Mouse (Mus musculus) spleen, adult 18-20 months (tissue): ENCODE data around the gene Rpl37a.
A peak's percentile ranks its signal among the peaks of the same experiment; 100 is the strongest.

Experiments used
- DNase-seq, 2 experiments: peaks; one replicate each; pipeline ENCODE4 v3.0.0; 2022; ENCODE audit warnings: mixed read lengths in 2 of 2

Gene Rpl37a

DNA sequence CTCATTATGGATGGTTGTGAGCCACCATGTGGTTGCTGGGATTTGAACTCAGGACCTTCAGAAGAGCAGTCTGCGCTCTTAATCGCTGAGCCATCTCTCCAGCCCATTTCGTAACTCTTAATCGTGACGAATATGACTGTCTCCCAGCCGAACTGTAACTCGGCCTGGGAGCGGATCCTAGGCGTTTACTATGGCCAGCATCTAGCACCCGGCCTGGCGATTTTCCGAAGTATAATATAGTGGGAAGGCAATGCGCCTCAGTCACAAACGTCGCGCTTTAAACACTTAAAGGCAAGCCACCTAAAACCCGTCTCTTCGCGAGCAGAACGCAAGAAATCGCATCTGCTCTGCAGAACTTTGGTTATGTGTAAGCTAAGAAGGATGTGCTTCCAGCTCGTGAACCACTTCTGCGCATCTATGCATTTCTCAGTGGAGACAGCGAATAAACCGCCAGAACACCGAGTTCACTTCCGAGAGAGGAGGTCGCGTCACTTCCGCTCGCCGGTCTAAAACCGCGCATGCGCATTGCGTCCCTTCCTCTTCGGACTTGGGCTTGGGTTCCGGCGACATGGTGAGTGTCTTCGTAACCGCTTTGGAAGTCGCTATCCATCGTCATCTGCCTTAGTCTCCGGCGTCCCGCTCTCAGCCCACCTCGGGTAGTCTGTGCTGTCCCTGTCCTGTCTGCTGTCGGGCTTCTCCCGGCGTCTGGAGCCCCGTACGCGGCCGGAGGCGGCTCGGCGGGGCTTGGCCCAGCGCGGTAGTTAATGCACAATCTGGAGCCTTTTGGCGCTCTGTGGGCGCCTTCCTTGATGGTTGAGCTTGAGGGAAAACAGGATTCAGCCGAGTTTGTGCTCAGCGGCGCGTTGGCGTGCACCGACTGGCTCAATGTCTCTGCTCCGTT lies at the start of gene Rpl37a:
Gene Rpl37a (plus strand): TSS at position 538 of the 901 bp plus-strand sequence.
- DNase-seq: peak; percentile 87 to 88

DNA sequence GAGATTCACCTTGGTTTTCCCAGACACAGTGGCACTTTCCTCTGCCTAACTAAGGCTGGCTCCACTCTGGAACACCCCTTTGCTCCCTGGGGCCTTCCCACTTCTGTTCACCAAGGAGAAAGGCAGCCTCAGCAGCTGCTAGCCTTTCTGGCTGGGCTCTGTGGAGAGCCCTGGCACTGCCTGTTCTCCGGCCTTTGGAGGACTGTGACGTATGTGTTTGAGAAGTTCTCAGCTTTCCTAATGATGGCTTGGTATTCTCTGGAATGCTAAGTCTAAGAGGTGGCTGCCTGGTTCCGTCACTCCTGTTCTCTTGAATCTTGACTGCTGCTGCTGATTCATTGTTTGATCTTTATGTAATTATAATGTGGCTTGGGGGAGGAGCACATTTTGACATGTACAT lies 38.0 kb upstream of the Rpl37a start:
- DNase-seq: no peak

DNA sequence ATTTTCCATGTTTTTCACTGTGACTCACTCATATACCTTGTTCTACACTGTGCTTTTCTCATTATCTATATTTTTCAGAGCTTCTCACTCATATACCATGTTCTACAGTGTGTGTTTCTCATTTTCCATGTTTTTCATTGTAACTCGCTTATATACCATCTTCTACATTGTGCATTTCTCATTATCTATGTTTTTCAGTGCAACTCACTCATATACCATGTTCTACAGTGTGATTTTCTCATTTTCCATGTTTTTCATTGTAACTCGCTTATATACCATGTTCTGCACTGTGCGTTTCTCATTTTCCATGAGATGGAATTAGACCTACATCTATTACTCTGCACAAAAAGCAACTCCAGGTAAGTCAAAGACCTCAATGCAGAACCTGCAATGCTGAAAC lies 14.8 kb upstream of the Rpl37a start:
- no peak for DNase-seq

DNA sequence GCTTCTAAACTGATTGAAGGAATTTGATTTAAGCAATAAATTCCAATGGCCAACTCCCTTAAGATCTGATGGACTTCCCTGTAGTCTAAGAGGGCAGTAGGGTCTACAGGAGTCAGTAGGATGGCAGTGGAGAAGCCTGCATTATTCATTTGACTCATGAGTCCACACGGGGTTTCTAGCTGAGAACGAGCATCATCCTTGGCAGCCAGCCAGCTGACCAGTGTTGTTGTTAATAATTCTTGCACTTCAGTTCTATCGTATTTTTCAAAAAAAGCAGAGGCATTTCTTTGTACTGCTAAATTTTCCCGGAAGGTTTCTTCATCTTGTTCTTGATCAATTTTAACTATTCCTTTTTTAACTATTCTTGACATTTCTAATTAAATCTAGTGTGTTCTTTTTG lies 12.4 kb upstream of the Rpl37a start:
- DNase-seq: no peak

DNA sequence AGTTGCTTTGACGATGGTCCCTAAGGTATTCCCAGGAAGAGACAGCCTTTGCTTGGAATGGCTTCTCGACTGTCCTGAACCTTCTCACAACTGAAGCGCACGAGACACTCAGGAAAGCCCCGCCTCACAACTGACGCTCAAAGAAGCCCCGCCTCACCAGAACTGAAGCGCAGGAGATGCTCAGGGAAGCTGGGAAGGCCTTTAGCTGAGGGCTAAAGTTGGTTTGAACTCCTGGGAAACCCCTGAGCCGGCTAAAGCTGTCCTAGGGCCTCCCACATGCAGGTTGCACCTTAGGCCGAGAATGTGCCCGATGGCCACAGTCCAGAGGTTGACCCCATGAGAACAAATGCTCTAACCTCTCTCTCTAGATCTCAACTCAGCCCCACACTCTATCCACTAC lies 10.6 kb upstream of the Rpl37a start, which contains the start of gene Ankar:
Gene Ankar (minus strand): TSS at position 101 of the 400 bp plus-strand sequence.
- DNase-seq: no peak

DNA sequence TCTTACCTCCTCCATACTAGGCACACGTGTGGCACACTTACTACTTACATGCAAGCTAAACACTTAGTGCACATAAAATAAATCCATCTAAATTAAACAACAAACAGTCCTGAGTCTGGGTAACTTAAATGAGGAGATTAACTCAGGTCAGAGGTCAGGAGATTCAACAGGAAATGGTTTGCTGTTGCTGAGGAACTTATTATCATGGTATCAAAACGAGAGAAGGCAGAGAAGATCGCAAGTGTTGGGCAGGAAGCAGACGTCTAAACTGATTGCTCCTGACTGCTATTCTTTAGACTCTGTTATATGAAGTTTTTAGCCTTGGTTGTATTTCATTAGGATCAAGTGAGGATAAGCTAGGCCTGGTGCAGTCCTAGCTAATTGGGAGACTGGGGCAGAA lies 3.6 kb upstream of the Rpl37a start:
- DNase-seq: no peak

DNA sequence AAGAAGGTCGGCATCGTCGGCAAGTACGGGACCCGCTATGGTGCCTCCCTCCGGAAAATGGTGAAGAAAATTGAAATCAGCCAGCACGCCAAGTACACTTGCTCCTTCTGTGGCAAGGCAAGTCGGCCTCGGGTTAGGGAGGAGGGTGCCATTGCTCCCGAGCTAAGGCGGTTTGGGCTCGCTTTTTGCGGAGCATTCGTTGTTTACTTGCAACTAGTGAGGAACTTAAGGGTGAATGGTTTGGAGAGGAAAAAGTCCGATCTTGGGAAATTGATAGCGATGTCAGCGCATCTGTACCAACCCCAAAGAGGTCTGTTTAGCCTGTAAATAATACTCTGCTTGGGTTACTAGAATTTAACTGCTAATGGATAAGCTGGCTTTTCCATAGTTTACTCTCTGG lies 594 bp downstream of the Rpl37a start:
- no peak for DNase-seq

DNA sequence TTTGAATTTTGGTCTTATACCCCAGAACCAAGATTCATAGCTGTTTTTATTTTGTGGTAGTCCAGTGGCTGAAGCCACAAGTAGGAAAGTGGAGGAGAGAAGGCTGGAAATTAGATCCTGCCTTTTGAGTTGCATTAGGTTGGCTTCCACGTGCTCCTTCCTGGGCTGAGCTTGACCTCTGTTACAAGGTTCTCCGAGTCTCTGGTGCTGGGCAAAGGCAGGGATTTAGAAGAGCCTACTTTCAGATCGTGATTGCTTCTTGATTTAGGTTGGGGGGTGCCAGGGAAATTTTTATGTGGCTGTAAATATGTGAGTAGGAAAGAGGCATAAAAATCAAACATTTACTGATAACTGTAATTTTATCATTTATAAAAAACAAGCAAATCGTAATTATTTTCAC lies 3.5 kb downstream of the Rpl37a start:
- no peak for DNase-seq

DNA sequence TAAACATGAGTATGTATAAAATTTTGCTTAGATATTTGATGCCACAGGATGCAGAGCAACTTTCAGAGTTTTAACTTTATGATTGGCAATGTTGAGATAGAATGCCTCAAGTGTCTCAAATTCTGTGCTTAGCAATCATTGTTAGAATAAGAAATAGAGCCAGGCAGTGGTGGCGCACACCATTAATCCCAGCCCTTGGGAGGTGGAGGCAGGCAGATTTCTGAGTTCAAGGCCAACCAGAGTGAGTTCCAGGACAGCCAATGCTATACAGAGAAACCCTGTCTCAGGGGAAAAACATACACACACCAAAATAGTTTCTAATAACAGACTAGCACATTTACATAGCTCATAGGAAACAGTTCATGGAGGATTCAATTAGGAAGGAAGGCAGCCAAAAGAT lies 4.0 kb downstream of the Rpl37a start:
- no peak for DNase-seq

DNA sequence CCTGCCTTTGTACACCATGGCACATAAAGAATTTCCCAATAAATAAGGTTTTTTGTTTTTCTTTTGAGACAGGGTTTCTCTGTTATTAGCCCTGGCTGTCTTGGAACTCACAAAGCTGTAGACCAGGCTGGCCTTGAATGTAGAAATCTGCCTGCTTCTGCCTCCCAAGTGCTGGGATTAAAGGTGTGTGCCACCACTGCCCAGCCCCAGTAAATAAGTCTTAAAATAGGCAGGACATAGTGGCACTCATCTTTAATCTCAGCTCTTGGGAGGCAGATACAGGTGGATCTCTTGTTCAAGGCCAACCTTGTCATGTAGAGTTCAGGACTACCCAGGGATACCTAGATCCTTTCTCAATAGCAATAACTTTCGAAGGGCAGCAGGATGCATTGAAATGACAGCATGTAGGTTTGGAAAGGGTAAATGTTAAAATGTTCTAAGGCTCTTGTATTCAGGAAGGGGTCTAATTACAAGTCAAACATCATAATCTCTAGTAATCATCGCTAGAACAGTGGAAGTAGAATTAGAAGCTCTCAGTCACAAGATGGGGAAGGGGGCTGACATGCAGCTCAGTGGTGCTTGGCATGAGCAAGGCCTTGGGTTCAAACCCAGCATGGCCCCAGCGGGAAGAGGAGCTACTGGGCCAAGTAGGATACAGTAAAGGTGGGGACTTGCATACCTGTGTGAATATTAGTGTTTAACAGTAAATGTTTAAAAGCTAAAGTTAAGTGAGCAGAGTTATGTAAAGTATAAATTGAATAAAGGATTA lies 4.7 kb downstream of the Rpl37a start:
- no peak for DNase-seq

DNA sequence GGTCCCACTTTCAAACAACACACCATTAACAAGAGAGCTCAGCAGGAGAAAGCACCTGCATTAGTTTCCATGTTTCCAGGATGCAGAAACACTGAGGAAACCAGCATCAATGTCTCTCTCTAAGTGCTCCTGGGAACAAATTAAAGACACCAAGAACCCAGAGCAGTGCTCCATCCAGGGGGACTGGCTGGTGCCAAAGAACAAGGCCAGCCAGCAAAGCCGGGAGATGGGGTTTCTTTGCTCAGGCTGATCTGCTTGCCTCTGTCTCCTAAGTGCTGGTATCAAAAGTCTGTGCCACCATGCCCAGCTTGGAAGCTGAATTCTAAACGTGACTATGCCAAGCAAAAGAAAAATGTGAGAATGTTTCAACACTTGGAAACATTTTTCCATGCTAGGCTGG lies 5.3 kb downstream of the Rpl37a start:
- no peak for DNase-seq

DNA sequence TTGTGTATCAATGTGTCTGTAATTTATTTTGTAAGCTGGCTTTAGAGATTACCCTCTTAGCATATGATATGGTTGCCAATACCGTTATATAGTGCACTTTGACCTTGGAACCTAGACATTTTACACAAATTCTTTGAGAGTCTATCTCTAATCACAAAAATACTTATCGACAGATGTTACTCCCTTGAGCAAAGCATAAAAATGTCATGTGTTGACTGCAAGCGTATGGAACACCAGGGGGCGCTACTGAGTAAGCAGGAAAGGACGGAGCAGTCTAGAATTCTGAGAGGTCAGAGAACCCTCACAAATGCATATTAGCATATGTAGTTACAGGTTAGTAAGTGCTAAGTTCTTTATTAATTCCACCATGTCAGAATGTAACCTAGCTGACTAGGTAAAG lies 5.8 kb downstream of the Rpl37a start:
- DNase-seq: peak; percentile 29 to 75

DNA sequence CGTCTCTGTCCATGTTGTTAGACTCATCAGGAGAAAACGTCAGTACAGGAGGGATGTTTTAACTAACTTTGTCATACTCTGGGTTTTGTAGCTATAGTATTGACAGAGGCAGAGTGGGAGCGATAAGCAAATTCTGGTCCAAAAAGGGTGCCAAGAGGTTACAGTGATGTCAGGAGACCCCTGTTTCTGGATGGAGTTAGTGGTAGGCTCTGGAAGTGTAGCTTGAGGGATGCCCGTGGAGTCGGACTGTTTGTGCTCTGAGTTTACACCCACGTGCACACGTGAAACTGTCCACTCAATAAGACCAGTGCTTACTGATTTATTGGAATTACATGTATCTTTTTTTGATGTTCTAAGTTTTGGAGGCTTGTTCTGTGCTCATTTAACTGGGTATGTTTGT lies 6.5 kb downstream of the Rpl37a start:
- no peak for DNase-seq

DNA sequence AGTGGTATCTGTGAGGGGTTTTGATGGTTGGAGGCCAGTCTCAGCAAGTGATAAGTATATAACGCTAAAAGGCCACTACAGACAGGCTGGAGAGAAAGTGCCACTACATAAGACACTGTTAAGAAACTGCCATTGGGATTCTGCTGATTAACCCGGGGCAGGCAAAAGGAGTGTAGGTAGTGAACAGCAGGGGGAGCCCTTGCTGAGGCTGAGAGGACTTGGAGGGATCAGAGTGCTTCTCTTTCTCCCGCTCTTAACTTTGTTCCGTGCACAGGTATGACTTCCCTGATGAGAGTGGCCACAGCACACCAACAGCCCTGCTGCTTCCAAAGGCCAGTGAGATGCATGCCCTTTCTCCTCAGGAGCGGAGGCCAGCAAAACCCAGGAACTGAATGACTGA lies 7.8 kb downstream of the Rpl37a start:
- DNase-seq: peak; percentile 13 to 47

DNA sequence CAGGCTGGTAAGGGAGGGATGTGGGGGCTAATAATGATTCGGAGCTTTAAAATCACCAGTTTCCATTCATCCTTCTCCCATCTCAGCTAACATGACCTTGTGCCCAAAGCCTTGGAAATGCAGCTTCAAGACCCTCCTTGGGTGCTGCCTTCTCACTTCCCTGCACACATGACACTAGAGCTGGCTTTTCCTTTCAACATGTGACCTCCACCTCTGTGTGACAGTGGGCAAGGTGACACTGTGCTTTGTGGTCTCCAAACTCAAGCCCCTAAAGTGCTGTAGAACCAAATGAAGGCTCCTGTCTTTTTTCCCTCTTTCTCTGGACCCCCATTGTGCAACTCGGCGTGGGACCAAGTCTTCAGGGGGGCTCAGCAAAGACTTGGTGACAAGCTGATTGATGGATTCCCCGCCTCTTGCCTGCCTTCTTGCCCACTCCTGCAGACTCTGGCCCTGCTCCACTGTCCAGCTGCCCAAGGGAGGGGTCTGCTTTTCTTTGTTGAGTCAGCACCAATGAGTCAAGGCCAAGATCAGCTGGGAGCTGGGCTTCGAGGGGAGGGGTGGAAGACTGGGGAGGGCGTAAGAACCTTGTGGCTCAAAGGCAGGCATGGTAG lies 9.1 kb downstream of the Rpl37a start:
- DNase-seq: no peak

DNA sequence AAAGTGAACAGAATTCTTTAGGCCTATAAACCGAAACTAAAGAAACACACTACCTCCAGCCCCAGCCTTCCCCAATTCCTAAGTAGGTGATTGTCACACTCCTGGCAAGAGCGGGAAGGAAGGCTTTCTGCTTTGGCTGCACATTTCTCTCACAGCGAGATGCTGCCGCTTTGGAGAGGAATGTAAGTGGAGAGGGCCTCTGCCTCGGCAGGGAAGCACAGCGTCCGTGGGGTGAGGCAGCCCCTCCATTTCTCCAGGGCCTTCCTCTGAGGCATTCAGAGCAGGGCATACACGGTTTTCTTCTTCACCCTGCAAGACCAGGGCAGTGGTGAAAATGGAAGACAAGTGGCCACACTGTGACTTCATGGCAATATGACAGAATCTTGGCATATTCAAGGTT lies 11.6 kb downstream of the Rpl37a start:
- no peak for DNase-seq

DNA sequence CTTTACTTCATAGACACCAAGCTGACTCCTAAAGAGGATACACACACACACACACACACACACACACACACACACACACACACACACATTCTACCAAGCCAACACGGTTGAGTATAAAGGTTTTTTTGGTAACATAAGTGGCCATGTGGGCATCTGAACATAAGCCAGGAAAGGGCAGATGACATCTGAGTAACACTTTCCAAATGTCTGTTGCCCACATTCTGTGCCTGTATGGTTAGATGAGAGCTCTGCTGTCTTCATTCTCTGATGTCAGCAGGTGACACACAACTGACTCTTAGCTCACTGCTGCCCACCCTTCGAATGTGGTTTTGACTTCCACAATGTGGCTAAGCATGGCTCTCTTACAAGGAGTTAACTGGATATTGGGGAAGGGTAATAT lies 13.3 kb downstream of the Rpl37a start:
- no peak for DNase-seq

DNA sequence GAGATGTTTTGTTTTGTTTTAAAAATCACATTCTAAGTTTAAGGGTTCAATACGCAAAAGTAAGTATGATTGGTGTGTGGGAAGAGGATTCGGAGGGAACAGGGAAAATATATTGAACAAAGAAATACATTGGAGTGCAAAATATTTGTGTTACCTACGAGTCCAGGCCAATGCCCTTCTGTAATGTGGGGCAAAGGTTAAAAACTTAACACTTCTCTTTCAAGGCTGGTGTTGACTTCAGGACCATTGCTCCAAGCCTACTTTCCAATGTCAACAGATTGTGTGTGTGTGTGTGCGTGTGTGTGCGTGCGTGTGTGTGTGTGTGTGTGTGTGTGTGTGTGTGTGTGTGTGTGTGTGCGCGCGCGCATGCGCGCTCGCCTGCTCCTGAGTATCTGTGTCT lies 14.9 kb downstream of the Rpl37a start:
- DNase-seq: no peak

DNA sequence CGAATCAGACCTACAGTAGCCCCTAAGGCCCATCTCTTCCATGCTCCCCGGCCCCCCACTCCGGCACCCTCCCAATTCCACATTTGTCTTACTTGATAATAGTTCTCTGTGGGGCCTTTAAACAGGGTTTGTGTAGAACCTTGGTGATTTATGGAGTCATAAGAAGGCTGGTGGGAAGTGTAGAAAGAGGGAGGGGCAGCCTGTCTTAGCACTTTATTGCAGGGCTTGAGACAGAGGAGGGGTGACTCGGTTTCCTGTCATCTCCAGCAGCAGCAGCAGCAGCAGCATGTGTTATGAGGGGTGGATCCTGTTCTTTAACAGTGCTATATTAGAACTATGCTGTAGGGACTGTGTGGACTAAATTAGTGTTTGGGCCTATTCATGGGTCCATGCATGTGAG lies 17.7 kb downstream of the Rpl37a start:
- no peak for DNase-seq

DNA sequence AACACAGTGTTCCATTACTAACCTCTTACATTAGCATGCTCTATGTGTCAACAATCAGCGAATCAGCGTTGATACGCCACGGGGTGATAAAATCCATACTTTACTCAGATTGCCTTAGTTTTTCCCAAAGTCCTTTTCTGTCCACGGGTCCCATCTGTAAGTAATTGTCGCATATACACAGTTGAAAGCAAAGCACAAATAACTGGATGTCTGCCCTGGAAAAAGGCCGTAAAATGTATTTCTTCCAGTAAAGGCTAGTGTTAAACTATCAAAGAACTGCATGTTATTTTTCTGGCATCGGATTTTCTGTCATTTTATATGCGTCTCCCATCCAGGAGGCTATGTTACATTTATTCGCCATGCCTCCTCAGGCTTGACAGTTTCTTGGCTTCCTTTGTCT lies 19.0 kb downstream of the Rpl37a start:
- no peak for DNase-seq

DNA sequence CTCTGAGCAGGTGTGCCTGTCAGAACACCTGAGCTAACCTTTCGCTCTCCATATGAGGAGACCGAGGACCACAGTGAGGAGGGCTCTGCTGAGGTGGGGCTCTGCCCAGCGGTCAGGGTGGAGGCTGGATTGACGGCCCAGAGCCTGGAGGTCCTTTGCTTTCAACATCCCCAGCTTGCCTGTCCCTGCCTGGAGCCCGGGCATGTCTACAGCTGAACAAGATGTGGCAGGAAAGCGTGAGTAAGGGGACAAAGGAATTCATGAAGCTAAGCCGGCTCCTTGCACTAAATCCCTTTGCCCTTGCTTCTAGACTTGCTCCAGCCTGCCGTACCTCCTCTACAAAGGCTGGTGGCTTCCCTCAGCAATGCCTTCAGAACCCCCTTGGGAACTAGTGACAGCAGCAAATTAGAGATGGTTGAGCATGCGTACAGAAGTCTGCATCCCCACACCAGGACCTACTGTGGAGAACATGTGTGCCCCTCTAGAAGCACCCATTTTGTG lies 22.2 kb downstream of the Rpl37a start:
- no peak for DNase-seq

DNA sequence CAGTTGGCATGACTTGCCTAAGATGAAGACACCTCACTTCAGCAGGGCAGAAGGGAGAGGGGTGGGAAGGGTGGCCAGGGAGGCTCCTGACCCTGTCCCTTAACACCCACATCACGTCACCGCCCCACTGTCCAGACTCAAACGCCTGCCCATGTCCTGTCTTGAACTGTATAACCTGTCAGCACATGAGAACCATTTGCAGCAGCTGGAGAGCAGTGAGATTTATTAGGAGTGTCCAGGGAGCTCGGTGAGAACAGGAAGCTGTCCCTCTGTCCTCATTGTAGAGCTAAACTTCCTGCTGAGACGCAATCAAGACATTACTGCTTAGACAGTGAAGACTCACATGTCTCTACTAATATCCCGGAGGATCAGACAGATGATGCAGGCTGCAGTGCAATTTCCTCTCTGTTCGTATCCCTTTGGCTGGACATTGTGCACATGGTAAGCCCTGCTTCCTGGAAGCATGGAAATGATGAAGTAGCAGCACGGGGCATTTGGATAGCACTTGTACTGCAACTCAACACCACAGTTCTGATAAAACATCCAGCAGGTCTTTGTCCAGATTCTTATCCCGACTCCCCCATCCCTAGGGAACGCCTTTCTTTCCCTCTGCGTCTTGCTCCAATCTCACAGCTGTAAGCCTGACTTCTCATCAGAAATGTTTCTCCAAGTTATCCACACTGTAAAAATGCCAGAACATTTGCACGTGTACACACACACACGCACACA lies 25.5 kb downstream of the Rpl37a start:
- no peak for DNase-seq
